Mouse (Mus musculus) forelimb bud, embryonic 11.5 days (tissue): ENCODE data around the gene Dok5.

Source experiments
- DNase-seq: peaks from one replicate; pipeline ENCODE4 v3.0.0-alpha.2; 2012; ENCODE audit warnings: low read depth, low spot score

The Dok5 gene

GRCm38 (mm10) chr2:170791332-170792017, 59.9 kb downstream of the Dok5 start:
- peak; percentile 21 for DNase-seq

GRCm38 (mm10) chr2:170795242-170795641, 63.6 kb downstream of the Dok5 start:
- DNase-seq: no peak

DNA sequence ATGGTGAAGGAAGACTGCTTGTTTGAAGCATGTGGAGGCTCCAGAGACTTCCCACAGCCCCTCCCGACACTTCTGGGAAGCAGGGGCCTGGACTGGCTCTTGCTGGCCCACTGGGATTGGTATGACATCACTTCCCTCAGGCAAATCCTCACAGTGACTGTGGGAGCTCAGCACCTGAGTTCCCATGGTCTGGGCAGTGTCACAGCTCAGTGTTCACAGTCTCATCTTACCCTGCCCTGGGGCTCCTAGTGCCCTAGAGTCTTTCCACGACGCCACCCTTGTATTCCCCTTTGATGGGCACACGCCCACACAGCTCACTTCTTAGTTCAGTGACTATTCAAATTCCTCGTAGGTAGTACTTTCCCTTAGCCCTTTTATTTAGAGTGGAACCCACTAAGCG, 71.4 kb downstream of the Dok5 start:
- no peak for DNase-seq

GRCm38 (mm10) chr2:170807555-170808258, 76.1 kb downstream of the Dok5 start:
- DNase-seq: no peak

DNA sequence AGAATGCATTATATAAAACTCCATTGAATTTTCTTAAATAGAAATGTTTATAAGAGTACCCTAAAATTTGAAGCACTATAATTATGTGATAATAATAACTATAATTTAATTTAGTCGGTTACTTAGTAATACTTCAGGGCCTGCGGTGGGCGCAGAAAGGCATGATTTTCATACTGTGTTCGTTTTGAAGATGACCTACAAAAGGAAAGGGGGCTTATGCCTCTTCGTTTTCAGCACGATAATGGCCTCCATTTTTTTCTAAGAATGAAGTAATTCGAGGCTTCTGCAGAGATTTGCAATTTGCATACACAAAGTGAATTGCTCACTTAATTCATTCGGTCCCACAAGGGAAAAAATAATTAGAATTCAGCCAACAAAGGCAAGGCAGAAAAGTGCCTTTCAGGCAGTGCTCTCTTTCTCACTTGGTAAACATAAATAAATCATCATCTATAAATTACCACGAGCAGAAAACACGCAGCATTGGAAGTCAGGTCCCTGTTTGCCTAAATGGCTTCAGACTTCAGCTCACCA, 76.7 kb downstream of the Dok5 start:
- DNase-seq: no peak

- DNase-seq: no peak
These were observed 79.7 kb downstream of the Dok5 start for GRCm38 (mm10) chr2:170811356-170811755.

DNA sequence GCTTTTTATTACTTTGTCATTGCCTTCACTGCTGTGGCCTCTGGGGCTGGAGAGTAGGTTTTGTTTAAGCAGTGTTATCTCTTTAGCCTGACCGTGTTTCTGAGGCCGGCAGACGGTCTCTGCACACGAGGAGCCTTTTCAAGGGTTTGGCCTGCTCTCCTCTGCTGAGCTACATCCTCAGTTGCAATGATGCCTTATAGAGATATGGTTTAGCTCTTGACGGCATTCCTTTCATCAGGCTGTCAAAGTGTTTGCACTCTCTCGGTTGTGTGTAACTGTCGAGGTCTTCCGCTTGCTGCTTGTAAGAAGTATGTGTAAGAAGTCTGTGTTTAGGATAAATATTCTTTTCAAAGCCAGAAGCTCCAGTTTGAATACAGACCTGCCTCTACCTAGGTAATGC, 84.7 kb downstream of the Dok5 start:
- no peak for DNase-seq

- DNase-seq: no peak
These were observed 85.6 kb downstream of the Dok5 start for GRCm38 (mm10) chr2:170817112-170817703.

- peak; percentile 75 for DNase-seq
These were observed 95.3 kb downstream of the Dok5 start for GRCm38 (mm10) chr2:170826821-170827441.

GRCm38 (mm10) chr2:170828757-170829156, 97.2 kb downstream of the Dok5 start:
- no peak for DNase-seq

DNA sequence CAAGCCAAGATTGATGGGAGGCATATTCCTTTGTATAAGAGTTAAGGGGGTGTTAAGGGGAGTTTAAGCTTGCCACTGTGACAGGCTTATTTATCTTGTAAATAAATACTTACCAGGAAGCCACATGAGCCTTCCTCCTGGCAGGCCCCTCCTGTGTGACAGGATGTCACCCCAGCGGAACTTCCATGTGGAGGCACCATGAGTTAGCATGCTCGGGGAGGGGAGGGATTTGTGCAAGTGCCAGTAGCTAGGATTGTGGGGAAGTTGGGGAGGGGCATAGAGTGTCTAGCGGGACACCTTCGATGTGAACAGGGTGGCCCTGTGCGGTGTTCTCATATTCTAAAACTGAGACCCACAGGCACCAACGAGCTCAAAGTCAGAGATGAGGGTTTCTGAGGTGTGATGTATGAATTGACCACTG, 97.6 kb downstream of the Dok5 start:
- DNase-seq: no peak

- no peak for DNase-seq
These were observed 98.4 kb downstream of the Dok5 start for GRCm38 (mm10) chr2:170829988-170830387.

DNA sequence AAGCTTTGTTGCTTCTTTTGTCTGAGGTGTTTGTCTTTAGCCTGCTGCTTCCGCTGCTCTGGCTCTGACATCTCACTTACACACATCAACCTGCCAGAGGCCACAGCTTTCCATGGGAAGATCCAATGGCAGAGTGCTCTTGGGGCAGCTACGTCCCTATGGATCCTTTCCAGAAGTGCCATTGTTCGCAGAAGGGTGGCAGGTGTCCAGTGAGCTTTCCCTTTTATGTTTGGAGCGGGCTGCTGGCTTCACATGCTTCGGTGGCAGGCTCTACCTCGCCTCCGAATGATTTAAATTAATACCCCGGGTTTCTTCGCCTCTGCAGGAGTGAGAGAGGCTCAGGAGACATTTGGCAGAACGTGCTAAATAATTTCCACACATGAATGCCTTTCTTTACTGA, 105.3 kb downstream of the Dok5 start:
- no peak for DNase-seq

DNA sequence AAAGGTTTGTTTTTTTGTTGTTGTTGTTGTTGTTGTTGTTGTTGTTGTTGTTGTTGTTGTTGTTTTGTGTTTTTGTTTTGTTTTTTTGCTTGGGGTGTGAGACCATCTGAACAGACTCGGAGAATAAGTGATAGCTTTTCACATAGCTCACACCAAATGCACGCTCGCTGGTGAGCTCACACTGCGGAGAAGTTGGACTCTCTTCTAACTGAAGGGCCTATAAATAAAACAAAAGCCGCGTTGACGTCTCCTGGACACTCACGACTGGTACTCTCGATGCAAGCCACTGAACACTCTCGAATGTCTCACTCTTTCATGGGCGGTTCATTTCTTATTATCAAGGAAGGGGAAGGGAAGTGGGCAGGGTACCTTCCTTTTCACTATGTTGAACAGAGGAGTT, 105.8 kb downstream of the Dok5 start:
- no peak for DNase-seq

- peak; percentile 40 for DNase-seq
These were observed 106.4 kb downstream of the Dok5 start for GRCm38 (mm10) chr2:170837824-170838557.

GRCm38 (mm10) chr2:170841441-170841965, 109.9 kb downstream of the Dok5 start:
- DNase-seq: no peak

GRCm38 (mm10) chr2:170845511-170845910, 113.9 kb downstream of the Dok5 start:
- no peak for DNase-seq

DNA sequence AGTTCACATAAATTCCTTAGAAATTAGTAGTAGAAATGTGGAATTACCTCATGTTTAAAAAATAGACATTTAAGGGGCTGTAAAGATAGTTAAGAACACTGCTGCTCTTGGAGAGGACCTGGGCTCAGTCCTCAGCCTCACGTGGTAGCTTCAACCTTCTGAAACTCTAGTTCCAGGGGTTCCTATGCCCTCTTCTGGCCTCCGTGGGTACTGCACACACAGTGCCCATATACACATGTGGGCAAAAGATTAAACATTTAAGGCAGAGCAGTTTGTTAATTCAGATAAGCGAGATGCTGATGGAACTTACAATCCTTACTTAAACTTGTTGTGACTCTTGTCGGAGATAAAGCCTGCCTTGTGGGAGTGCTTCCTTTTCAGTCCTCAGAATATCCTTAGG, 118.5 kb downstream of the Dok5 start:
- no peak for DNase-seq

DNA sequence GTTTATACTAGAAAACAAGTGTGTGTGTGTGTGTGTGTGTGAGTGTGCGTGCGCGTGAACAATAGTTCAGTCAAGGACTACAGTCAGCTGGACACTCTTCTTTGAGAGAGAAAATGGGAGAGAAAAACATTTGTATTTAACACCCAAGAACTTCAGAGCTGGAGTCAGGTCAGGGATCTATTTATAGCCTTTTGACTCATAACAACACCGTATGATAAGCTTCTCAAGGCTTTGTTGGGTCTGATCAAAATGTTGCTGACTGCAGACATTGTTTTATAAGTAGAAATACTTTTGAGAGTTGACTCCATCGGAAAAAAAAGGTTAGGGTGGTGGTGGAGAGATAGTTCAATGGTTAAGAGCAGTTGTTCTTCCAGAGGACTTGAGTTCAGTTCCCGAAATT, 120.7 kb downstream of the Dok5 start:
- DNase-seq: no peak

DNA sequence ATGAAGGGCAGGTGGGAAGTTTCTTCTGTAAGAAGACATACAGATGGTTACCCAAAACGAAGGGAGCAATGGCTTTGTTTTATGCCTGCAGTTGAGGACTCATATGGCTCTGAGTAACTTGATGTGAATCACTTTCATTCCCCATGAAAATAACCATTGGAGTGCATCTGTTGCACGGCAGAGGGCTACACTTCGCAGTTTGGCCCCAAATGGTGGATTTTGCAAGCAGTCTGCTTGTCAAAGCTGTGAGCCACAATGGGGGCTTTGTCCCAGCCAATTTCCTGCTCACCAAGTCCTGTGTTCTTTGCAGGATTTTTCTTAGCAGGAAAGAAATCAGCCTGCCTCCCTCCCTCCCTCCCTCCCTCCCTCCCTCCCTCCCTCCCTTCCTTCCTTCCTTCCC, 123.6 kb downstream of the Dok5 start:
- no peak for DNase-seq

DNA sequence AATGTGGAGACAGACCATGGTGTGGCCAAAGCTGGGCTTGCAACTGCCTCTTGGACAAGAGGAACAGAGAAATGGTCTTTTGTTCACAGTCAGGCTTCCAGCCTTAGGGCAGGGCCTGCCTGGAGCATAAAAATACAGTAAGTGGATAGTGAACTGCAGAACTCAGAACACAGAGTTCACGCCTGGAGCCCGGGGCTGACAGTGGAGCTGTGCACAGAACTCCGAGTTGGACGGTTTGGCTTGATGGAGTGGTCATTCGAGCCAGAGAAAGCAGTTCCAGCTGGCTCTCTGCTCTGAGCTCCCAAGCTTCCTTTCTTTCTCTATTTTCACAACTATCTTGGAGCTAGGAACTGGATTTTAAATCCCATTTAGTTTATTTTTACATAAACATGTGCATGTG, 124.5 kb downstream of the Dok5 start:
- no peak for DNase-seq
